Mouse (Mus musculus) large intestine, adult 2 months (tissue): ENCODE data around the gene Sema5b. TPM values are rescaled to one million over a fixed set of nuclear protein-coding genes. Genes with fewer than 3 reads are reported as not detected.

Experiments used
- DNase-seq: peaks from one replicate; pipeline ENCODE4 v3.0.0-alpha.2; 2012; ENCODE audit warnings: low read depth, low spot score
- WGBS: fragments of 180-500 bp; shearing (Covaris S2); methylation state at CpG from one replicate; pipeline ENCODE4 v1.1.7; 2018; 5-methylcytosine and 5-hydroxymethylcytosine counted together
- polyA plus RNA-seq: library from polyadenylated mRNA; depleted of rRNA; stranded (reverse); fragments of >200 nt; gene quantifications from 2 replicates; pipeline ENCODE4 v1.2.3, GENCODE M21; 2012

Gene Sema5b
- polyA plus RNA-seq, 1 experiment, result 0.19 TPM

GRCm38 (mm10) chr16:35623986-35624385 lies 83.0 kb downstream of the Sema5b start:
- DNase-seq, result no peak
- 68% methylated on average over 7 of the region's 7 CpGs for WGBS

DNA sequence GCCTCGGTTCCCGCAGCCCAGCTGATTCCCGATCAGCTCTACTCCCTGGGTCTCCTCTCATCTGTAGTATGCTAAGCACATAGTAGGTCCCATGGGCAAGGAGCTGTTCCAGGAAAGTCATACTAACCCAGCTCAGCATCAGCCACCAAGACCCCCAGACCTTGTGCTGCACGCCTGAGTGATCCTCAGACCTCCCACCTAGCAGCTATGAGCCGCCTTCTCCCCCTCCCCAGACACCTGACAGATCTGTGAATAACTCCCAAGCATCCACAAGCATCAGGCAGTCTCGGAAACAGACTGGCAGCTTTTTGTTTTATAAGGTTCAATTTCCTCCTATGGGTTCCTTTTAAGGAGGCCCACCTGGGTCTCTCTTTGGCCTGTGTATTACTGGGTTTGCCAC lies 83.9 kb downstream of the Sema5b start:
- 68% methylated on average over 6 of the region's 6 CpGs for WGBS
- DNase-seq, result no peak

- 72% methylated on average over 16 of the region's 16 CpGs for WGBS
- DNase-seq, result no peak
Observed at GRCm38 (mm10) chr16:35625286-35626020, 84.5 kb downstream of the Sema5b start.

GRCm38 (mm10) chr16:35627992-35628607 lies 87.2 kb downstream of the Sema5b start:
- DNase-seq, result peak; percentile 18
- WGBS, result 43% methylated on average over 10 of the region's 10 CpGs

DNA sequence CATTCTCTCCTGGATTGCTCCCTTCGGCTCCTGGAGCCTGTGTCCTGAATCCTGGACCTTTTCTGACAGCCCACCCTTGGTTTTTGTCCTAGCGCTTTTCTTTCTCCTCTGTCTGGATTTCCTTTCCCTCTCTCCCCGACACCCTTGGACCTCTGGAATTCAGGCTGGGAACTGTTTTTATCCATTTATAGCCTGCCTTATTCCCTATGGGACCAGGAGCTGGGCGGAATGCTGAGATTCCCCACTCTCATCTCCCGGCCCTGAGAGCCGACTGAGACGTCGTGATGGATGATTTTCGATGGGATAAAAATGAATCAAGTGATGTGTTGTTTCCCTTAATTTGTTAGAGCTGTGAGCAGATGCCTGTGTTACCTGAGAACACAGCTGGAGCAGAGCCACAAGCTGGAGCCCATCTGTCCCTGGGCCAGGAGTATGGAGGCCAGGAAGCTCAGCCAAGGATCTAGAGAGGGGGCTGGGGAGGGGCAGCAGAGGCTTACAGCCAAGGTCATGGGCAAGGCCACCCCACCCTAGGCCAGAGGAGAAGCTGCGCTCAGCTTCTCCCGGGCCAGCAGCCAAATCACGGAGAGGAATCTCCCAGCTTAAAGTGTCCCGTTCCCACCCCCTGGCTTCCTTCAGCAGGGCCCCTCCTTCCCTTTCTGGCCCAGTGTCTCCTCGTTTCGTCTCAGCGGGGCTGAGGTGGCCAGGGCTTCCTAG lies 89.7 kb downstream of the Sema5b start:
- WGBS, result 46% methylated on average over 16 of the region's 16 CpGs
- no peak for DNase-seq

DNA sequence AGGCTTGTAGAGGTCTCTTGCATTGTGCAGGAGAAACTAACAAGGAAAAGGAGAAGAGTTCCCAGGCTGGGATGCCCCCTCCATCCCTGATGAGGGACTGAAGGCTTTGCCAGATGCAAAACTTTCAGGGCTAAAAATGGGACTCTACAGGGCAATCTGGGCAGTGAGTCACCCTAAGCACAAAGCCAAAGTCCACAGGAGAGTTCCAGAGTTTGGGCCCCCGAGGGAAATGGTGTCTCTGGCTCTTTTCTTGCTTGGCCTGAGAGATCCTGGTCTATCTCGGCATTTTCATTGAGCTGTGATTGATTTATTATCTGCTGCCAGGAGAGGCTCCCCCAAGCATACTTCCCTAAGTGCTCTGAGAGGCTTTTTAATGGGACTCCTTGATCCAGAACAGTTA lies 92.1 kb downstream of the Sema5b start:
- DNase-seq, result no peak
- WGBS, result 11% methylated on average over 2 of the region's 2 CpGs

DNA sequence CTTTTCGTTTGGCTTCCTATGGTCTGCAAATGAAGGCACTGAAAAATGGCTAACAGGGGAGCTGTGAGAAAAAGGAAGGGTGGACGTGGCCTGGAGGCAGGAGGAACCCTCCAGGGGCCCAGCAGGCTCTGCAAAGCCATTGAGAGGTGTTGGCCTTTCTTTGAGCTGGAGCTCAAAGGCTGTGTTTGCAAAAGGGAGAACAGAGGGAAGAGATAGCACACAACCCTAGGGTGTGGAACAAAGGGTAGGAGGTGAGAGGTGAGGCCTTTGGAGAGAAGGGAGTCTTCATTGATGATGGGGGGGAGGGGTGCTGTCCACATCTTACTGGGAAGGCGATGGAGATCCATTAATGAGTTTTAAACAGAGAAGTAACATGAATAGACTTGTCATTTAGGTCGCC lies 94.0 kb downstream of the Sema5b start:
- WGBS, result 59% methylated on average over 4 of the region's 4 CpGs
- DNase-seq, result no peak

- no peak for DNase-seq
Observed at GRCm38 (mm10) chr16:35639505-35639904, 98.6 kb downstream of the Sema5b start.

DNA sequence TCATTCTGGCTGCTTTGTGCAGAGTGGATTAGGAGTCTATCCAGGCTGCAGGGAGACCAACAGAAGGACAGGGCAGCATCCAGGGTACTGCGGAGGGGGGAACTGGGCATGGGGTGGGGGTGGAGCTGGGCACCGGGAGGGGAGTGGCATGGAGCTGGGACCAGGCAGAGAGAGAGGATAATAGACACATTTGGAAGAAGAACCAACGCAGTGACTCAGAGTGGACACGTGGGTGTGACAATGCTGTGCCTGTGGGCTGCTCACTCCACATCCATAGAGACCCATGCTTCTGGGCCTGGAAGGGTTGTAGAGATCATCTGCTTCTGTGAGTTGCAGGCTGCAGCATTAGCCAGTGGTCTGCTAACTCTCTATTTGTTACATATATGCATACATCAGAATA lies 107.9 kb downstream of the Sema5b start:
- DNase-seq, result no peak
- 75% methylated on average over 4 of the region's 4 CpGs for WGBS

More at GRCm38 (mm10) chr16:35639505-35639904, 98.6 kb downstream of the Sema5b start:
- 26% methylated on average over 3 of the region's 3 CpGs for WGBS

- WGBS, result 51% methylated on average over 6 of the region's 6 CpGs
- DNase-seq, result no peak
Observed at GRCm38 (mm10) chr16:35652206-35652605, 111.3 kb downstream of the Sema5b start.

- no peak for DNase-seq
- 88% methylated on average over 3 of the region's 3 CpGs for WGBS
Observed at GRCm38 (mm10) chr16:35652706-35653105, 111.8 kb downstream of the Sema5b start.

GRCm38 (mm10) chr16:35653951-35654350 lies 113.0 kb downstream of the Sema5b start:
- no peak for DNase-seq
- 85% methylated on average over 5 of the region's 5 CpGs for WGBS

DNA sequence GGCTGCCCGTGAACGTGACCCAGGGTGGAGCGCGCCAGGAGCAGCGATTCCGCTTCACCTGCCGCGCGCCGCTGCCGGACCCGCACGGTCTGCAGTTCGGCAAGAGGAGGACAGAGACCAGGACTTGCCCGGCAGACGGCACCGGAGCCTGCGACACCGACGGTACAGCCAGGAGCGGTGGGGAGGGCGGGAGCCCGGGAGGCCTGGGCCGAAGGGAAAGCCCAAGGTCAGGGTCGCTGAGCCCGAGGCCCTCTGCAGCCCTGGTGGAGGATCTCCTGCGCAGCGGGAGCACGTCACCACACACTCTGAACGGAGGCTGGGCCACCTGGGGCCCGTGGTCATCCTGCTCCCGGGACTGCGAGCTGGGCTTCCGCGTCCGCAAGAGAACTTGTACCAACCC lies 119.3 kb downstream of the Sema5b start:
- no peak for DNase-seq
- WGBS, result 8% methylated on average over 36 of the region's 36 CpGs

GRCm38 (mm10) chr16:35663831-35664414 lies 123.0 kb downstream of the Sema5b start:
- DNase-seq, result no peak

DNA sequence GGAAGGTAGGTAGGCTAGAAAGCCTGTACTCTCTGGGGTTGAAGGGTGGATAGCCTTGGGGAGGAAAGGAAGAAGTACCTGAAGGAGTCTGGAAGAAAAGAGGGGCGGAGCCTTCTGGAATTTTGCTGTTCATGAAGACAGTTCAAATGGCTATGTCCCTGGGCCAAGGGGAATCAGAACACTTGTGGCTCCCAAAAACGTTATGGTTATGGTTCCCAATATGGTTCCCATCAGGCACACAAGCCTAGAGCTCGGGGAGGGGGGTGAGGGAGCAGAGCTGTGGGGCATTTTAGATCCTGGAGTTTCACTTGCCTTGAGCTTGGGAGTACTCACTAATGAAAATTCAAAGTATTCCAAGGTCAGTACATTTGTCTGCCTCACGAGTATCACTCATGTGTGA lies 123.9 kb downstream of the Sema5b start:
- DNase-seq, result no peak
- WGBS, result 67% methylated on average over 4 of the region's 4 CpGs

More at GRCm38 (mm10) chr16:35663831-35664414, 123.0 kb downstream of the Sema5b start:
- 91% methylated on average over 9 of the region's 9 CpGs for WGBS

DNA sequence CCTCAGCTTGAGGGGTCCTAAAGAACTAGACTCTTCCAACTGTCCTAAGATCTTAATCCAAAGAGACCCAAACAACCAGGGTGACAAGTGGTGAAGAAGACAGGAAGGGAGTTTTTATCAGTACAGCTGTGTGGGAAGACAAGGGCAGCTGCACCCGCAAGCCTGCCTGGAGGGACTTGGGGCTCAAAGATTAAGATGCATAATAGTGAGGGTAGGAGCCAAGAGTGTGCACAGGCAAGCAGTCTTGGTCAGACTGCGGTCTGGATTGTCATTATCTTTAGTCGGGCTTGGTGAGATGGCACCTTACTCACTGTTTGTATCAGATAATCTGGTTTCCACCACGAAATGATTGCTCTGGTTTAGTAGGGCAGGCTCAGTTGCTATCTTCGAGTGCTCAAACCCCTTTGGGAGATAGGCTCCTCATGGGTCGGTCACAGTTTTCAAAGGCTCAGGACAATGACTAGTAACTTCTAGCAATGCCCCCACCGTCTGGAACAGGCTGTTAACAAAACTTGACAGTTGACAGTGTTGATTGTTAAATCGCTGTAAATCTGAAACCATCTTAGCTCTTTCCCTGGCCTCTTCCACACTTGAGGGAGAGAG lies 136.7 kb downstream of the Sema5b start:
- DNase-seq, result no peak
- WGBS, result 75% methylated on average over 8 of the region's 8 CpGs

DNA sequence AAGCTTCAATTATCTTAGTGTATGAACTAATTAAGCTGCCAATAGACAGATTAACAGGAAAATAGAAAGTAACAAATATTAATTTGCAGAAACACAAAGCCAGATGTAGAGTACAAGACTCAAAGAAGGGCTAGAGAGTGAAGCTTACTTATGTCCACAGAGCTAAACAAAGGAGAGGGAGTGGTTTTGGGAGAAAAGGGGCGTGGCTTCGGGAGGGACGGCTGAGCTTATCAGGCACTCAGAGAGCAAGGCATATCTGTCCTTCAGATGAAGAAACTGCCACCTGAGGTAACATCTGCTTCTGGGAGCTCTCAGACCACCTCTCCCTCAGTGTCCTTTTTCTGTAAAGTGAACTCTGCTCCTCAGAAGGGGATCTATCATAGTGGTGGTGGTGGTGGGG lies 137.5 kb downstream of the Sema5b start:
- WGBS, result 15% methylated on average over 3 of the region's 3 CpGs
- DNase-seq, result no peak

GRCm38 (mm10) chr16:35681327-35682108 lies 140.6 kb downstream of the Sema5b start:
- DNase-seq, result no peak
- 68% methylated on average over 17 of the region's 17 CpGs for WGBS

GRCm38 (mm10) chr16:35685027-35685426 lies 144.1 kb downstream of the Sema5b start:
- no peak for DNase-seq
- 82% methylated on average over 13 of the region's 13 CpGs for WGBS
